Mouse (Mus musculus) gastrocnemius, adult 8-10 months (tissue): ENCODE measurements around the gene Naa11. TPM values are rescaled to one million over a fixed set of nuclear protein-coding genes. Genes with fewer than 3 reads are reported as not detected.

Experiments used
- DNase-seq, 2 experiments: peaks; one replicate each; pipeline ENCODE4 v3.0.0; 2022; ENCODE audit warnings: low spot score in 2 of 2
- total RNA-seq, 4 experiments: library from RNA; stranded (reverse); gene quantifications; 2 replicates each; pipeline ENCODE4 v1.2.4; 2022

Naa11 gene
- total RNA-seq, 4 experiments from 2014 or later, result not detected

DNA sequence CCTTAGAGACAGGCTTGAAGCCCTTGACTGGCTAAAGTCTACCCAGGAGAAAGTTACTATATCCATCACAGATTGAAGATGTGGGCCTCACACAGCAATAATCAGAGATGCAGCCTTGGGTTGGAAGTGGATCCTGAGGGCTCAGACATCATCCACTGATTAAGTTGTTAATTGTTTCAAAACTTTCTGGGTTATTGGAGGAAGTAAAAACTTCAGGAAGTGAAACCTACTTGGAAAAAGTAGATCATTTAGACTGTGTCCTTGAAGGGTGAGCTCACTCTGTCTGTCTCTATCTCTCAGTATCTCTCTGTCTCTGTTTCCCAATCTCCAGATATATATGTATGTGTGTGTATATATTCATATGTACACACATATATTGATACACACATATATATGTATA lies 47.0 kb downstream of the Naa11 start:
- no peak for DNase-seq

DNA sequence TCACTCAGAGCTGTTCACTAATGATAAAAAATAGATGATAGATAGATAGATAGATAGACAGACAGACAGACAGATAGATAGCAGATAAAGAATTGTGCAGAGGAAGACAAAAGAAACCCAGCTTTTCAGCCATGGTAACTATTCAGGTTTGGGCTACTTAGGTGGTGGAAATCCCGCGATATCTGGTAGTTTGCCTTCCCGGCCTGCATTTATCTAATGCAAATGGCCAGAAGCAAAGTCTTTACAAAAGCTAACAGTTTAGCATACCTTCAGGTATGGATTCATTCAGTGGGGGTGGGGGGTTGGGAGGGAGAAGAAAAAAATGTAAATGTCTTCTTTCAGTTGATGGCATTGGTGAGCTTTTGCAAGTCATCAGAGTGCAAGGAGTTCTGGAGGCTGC lies 48.0 kb downstream of the Naa11 start:
- DNase-seq, result no peak

DNA sequence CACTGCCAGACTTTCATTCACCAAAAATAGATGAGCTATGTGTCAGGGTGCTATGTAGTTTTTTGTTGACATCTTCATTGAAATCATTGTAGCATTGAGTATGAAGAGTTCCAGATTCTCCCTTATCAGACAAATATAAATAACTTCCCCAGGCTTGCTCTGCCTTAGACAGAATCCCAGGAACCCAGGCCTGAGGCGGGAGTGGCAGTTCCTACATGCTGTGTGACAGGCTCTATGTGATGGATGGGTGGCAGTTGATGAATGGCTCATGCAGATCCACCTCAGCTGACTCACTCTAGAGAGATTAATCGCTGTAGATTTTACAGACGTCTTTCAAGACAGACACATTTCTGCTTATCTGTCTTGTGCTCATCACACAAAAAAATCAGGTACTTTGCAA lies 57.4 kb downstream of the Naa11 start:
- DNase-seq, result no peak

Other genes starting within 250 kb of the Naa11 start
- not detected for gene Gk2, start 64.6 kb upstream of the Naa11 start, total RNA-seq